In the genomic region with DNA sequence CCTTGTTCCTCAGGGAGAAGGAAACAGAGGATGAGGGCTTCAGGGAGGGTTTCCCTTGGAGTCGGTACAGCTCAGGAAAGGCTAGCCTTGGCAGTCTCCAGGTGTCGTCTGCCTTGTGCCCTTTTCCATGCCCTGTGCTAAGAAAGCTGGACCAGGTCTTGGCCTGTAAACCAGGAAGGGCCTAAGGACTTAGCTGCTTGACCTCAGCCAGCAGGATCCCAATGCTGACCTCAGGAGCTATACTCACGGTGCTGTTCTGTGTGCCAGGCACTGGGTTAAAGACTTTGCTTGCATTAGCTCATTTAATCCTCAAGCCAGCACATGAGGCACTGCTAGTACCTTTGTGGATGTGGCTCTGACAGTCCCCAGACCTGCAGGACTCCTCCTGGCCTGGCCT, we compare ENCODE assay signal across 15 mouse cellular contexts. TPM values are rescaled to one million over a fixed set of nuclear protein-coding genes. Genes with fewer than 3 reads are reported as not detected.
DNase-seq lines count a peak whose midpoint lies in the region; ATAC-seq and TF ChIP-seq lines count a peak whose summit lies in the region.
"Had no signal": no experiment of that assay in that cellular context is flagged by ENCODE, and none has a peak within 500 bp of the region (broad histone marks: within the 10 kb centered on the region; RNA-seq: fewer than 3 reads in every experiment).

No protein-coding gene starts in this region.

- no peaks in the 10 kb centered on the region for H3K36me3 ChIP-seq in heart, embryonic 14.5 days (ENCODE audit: control insufficient read depth, insufficient read depth, low read length)
- no peaks in the 10 kb centered on the region for H3K36me3 ChIP-seq in E14TG2a.4 (ENCODE audit: insufficient read depth, low read length)
- H3K36me3 ChIP-seq in liver, embryonic 12.5 days, result no peaks in the 10 kb centered on the region

- H3K9me3 ChIP-seq in heart, embryonic 14.5 days (ENCODE audit: control insufficient read depth, low read length), result no peaks in the 10 kb centered on the region
- H3K9me3 ChIP-seq in E14TG2a.4 (ENCODE audit: low read length), result peaks cover 21% of the 10 kb centered on the region
- H3K9me3 ChIP-seq in liver, embryonic 12.5 days (replicated peaks), result no peaks in the 10 kb centered on the region

- peaks cover 35 to 46% of the 10 kb centered on the region in 2 experiments for H3K4me1 ChIP-seq in heart, embryonic 14.5 days (ENCODE audit: control insufficient read depth in 2 of 2, insufficient read depth in 2 of 2, low read length in 2 of 2)
- H3K4me1 ChIP-seq in E14TG2a.4 (replicated peaks; ENCODE audit: low read depth, low read length), result peaks cover 95% of the 10 kb centered on the region
- H3K4me1 ChIP-seq in bone marrow, adult 2 months (ENCODE audit: control insufficient read depth, insufficient read depth, low read length), result peaks cover 9% of the 10 kb centered on the region
- H3K4me1 ChIP-seq in liver, embryonic 12.5 days, result peaks cover 98% of the 10 kb centered on the region

- no peak overlapping the region for H3K27ac ChIP-seq in heart, embryonic 14.5 days (replicated peaks in 1 of 2; ENCODE audit: control insufficient read depth in 1 of 2, insufficient read depth in 1 of 2, low read depth in 2 of 2, low read length in 2 of 2)
- H3K27ac ChIP-seq in bone marrow, adult 2 months (ENCODE audit: control insufficient read depth, insufficient read depth, low read depth, low read length, poor library complexity), result peak overlapping the region; percentile 12; the same call in 1 of the 2 replicates
- H3K27ac ChIP-seq in liver, embryonic 12.5 days, result peak overlapping the region; percentile 100

- no peak overlapping the region for H3K4me2 ChIP-seq in heart, embryonic 14.5 days (ENCODE audit: low read length)
- H3K4me2 ChIP-seq in liver, embryonic 12.5 days, result peak overlapping the region; percentile 90

- H3K27me3 ChIP-seq in heart, embryonic 14.5 days (ENCODE audit: control insufficient read depth, insufficient read depth, low read length), result 0 out of 2 replicates have a peak, but pooled peaks cover under 1% of the 10 kb centered on the region
- H3K27me3 ChIP-seq in E14TG2a.4 (ENCODE audit: insufficient read depth, low read length), result no peaks in the 10 kb centered on the region
- no peaks in the 10 kb centered on the region for H3K27me3 ChIP-seq in liver, embryonic 12.5 days (replicated peaks)
- H3K27me3 ChIP-seq: Patski had no signal

- H3K4me3 ChIP-seq in heart, embryonic 14.5 days (ENCODE audit: control insufficient read depth in 1 of 2, insufficient read depth in 1 of 2, low read depth in 1 of 2, low read length in 2 of 2), result no peak overlapping the region
- peak overlapping the region; percentile 32; the same call in 1 of the 2 replicates for H3K4me3 ChIP-seq in E14TG2a.4 (replicated peaks; ENCODE audit: low read length)
- no peak overlapping the region for H3K4me3 ChIP-seq in bone marrow, adult 2 months (replicated peaks; ENCODE audit: control insufficient read depth, low read depth, low read length)
- H3K4me3 ChIP-seq in liver, embryonic 12.5 days, result peak overlapping the region; percentile 29

- ATAC-seq in heart, embryonic 14.5 days (ENCODE audit: insufficient number of reproducible peaks, insufficient read depth, low FRiP score, low read depth), result no peak
- ATAC-seq in liver, embryonic 12.5 days, result no peak
- ATAC-seq: forebrain, postnatal 0 days; Patski had no signal

- no peak for TF ChIP-seq POLR2A in bone marrow, adult 2 months (IDR thresholded peaks at IDR 0.05; ENCODE audit: borderline replicate concordance, control insufficient read depth, low read depth, low read length)

- DNase-seq in heart, adult 9 months (ENCODE audit: low spot score in 2 of 2), result no peak
- DNase-seq in spleen, adult 12 weeks (ENCODE audit: low spot score), result no peak
- no peak for DNase-seq in frontal cortex, postnatal 14 days (ENCODE audit: low spot score in 2 of 2)
- no peak for DNase-seq in testis, postnatal 14 days (ENCODE audit: low spot score)
- DNase-seq: cerebellum, postnatal 25 days; forebrain, postnatal 0 days; gastrocnemius, postnatal 36 days; kidney, adult 18-20 months; lung, postnatal 4 days had no signal

- WGBS in heart, embryonic 14.5 days, result 76% methylated on average over 3 of the region's 3 CpGs
- WGBS in bone marrow, adult 2 months, result 88% methylated on average over 3 of the region's 3 CpGs
- 60% methylated on average over 3 of the region's 3 CpGs for WGBS in liver, embryonic 12.5 days (ENCODE audit: insufficient replicate concordance)

- peak overlapping the region; percentile 30; the same call in 1 of the 2 replicates for H3K9ac ChIP-seq in heart, embryonic 14.5 days (ENCODE audit: low read length)
- peak overlapping the region; percentile 76 for H3K9ac ChIP-seq in liver, embryonic 12.5 days
- H3K9ac ChIP-seq: forebrain, postnatal 0 days had no signal

- no peak for TF ChIP-seq CTCF in E14TG2a.4 (conservative IDR thresholded peaks at IDR 0.05; ENCODE audit: low read length)
- TF ChIP-seq CTCF in bone marrow, adult 2 months (IDR thresholded peaks at IDR 0.05; ENCODE audit: control insufficient read depth, insufficient read depth, low read length), result no peak

RNA-seq across cellular contexts. Expression of a gene that starts 15.3 kb away (rescaled TPM):
- polyA plus RNA-seq in heart, embryonic 14.5 days (2014; fragmentation: Nextera tagmentation; extraction: Ambion mirVana), result not detected in 2 replicates
- not detected in 2 replicates for polyA plus RNA-seq in bone marrow, adult 2 months (2011; ENCODE audit: insufficient read depth, insufficient read length, low replicate concordance, missing spikeins)
- polyA plus RNA-seq in liver, embryonic 12.5 days (2016; fragmentation: Nextera tagmentation; extraction: Ambion mirVana), result not detected in 2 replicates
- polyA plus RNA-seq: embryonic facial prominence, embryonic 14.5 days; forebrain, postnatal 0 days; Patski had no signal

RNA-seq across cellular contexts. Expression of a gene that starts 23.7 kb away (rescaled TPM):
- polyA plus RNA-seq in heart, embryonic 14.5 days (2014; fragmentation: Nextera tagmentation; extraction: Ambion mirVana), result 1.1 and 1.4 TPM in 2 replicates
- polyA plus RNA-seq in bone marrow, adult 2 months (2011; ENCODE audit: insufficient read depth, insufficient read length, low replicate concordance, missing spikeins), result not detected in 2 replicates
- 0.57 and 0.66 TPM in 2 replicates for polyA plus RNA-seq in liver, embryonic 12.5 days (2016; fragmentation: Nextera tagmentation; extraction: Ambion mirVana)

Comparison
In these comparisons a context has a peak if more than half of its experiments do, and no peak if none do; other contexts are left out.
1. H3K27ac ChIP-seq: peak in bone marrow, adult 2 months (single experiment) and liver, embryonic 12.5 days (single experiment); none in heart, embryonic 14.5 days (0 of 2).
2. H3K4me3 ChIP-seq: peak in E14TG2a.4 (single experiment) and liver, embryonic 12.5 days (single experiment); none in heart, embryonic 14.5 days (0 of 2) and bone marrow, adult 2 months (single experiment).